Mouse (Mus musculus) ES-E14 (cell line): ENCODE results near the gene Ybey.

Experiments used
- CHD2 ChIP-seq: IDR thresholded peaks from 2 replicates; pipeline ENCODE4 v1.6.1; 2014; ENCODE audit warnings: mild to moderate bottlenecking, low read depth, low read length, inconsistent platforms
- MAFK ChIP-seq: IDR thresholded peaks from 2 replicates; pipeline ENCODE4 v1.6.1; 2014; ENCODE audit warnings: mild to moderate bottlenecking, low read depth, low read length, inconsistent platforms; ENCODE audit not compliant: insufficient read depth
- ZC3H11A ChIP-seq: IDR thresholded peaks from 2 replicates; pipeline ENCODE4 v1.6.1; 2012; ENCODE audit warnings: low read depth, mild to moderate bottlenecking, inconsistent platforms, low read length, borderline replicate concordance

GRCm38 (mm10) chr10:76447406-76448229 is 21.3 kb downstream of the Ybey start:
- TF ChIP-seq MAFK (no peak), ZC3H11A (no peak), CHD2 (no peak)
